ENCODE assay signal across 8 mouse cellular contexts in the genomic region with DNA sequence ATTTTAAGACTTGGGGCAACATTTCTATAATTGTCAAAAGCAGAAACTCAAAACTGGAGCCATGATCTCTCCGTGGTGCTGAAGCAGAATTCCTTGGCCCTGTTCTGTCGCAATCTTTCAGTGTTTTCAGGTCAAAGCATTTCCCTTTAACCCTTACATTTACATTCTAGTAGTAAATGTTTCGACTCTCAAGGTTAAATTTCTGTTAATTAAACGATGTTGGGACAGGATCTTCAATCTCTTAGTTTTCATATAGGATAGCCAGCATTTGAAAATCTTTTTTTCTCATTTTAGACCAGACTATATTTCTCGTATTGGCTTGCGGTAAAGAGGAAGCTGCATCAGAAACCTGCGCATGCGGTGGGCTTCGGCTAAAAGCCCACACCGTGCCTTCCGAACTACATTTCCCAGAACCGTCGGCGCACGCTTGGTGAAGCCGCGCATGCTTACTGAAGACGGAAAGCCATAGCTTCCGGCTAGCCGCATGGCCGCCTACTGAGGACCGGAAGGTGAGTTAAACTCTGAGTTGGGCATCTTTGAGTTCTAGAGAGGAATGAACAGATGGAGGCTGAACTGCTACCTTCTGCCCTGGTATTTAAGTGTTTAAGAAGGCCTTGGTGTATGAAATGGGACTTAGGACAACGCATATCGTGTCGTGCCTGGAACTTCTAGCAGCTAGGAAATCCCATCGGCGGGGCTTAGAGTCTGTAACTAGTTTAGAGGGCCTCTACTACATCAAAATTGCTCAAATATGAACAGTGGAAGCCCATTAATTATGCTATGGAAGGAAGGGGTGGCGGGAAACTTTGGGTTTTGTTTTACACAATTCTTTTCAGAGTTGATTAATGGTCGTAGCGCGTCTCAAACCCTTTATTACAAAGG. TPM values are rescaled to one million over a fixed set of nuclear protein-coding genes. Genes with fewer than 3 reads are reported as not detected.
A peak's percentile ranks its signal among the peaks of the same experiment; 100 is the strongest.
DNase-seq lines count a peak whose midpoint lies in the region; ATAC-seq lines count a peak whose summit lies in the region.

No protein-coding gene starts in this region.

- peak; percentile 94 for DNase-seq in ES-CJ7 (ENCODE audit: low read depth, low spot score)
- DNase-seq in c-Kit-positive CD71-positive TER-119-positive erythroid progenitor cells, embryonic 14.5 days (ENCODE audit: low spot score): peak; percentile 72
- DNase-seq in heart, postnatal 10 days: peak; percentile 81 to 83
- DNase-seq in kidney, postnatal 4 days: peak; percentile 84 to 89
- DNase-seq in neural tube, embryonic 11.5 days (ENCODE audit: low spot score): peak; percentile 93

- intact Hi-C loops in heart, postnatal 10 days (cut with DNase I): no loop called here

- H3K9ac ChIP-seq in forebrain, embryonic 12.5 days: peak overlapping the region; percentile 58
- peak overlapping the region; percentile 54 for H3K9ac ChIP-seq in liver, embryonic 15.5 days
- H3K9ac ChIP-seq in neural tube, embryonic 11.5 days (ENCODE audit: low read length): peak overlapping the region; percentile 70
- peak overlapping the region; percentile 72 for H3K9ac ChIP-seq in stomach, embryonic 16.5 days (ENCODE audit: low read length)

- H3K9me3 ChIP-seq in forebrain, embryonic 12.5 days: no peaks in the 10 kb centered on the region
- H3K9me3 ChIP-seq in liver, embryonic 15.5 days (replicated peaks): no peaks in the 10 kb centered on the region
- no peaks in the 10 kb centered on the region for H3K9me3 ChIP-seq in neural tube, embryonic 11.5 days (ENCODE audit: control insufficient read depth, low read length)
- no peaks in the 10 kb centered on the region for H3K9me3 ChIP-seq in stomach, embryonic 16.5 days (replicated peaks; ENCODE audit: control insufficient read depth, low read length)

- peak; percentile 92 for ATAC-seq in forebrain, embryonic 12.5 days (ENCODE audit: low FRiP score)
- peak; percentile 67 for ATAC-seq in liver, embryonic 15.5 days (ENCODE audit: insufficient read depth)
- peak; percentile 88 for ATAC-seq in neural tube, embryonic 11.5 days (ENCODE audit: insufficient read depth, low FRiP score, low TSS enrichment)
- peak; percentile 87 for ATAC-seq in stomach, embryonic 16.5 days (ENCODE audit: insufficient read depth, low FRiP score)

- H3K27me3 ChIP-seq in forebrain, embryonic 12.5 days: peaks cover 14% of the 10 kb centered on the region
- peaks cover 48% of the 10 kb centered on the region for H3K27me3 ChIP-seq in liver, embryonic 15.5 days
- no peaks in the 10 kb centered on the region for H3K27me3 ChIP-seq in neural tube, embryonic 11.5 days (ENCODE audit: control insufficient read depth, insufficient read depth, low read length)
- H3K27me3 ChIP-seq in stomach, embryonic 16.5 days (ENCODE audit: control insufficient read depth, insufficient read depth, low read length): no peaks in the 10 kb centered on the region; the same call in 1 of the 2 replicates

- 3% methylated on average over 31 of the region's 31 CpGs for WGBS in forebrain, embryonic 12.5 days
- WGBS in liver, embryonic 15.5 days (ENCODE audit: insufficient replicate concordance): 1% methylated on average over 31 of the region's 31 CpGs
- WGBS in neural tube, embryonic 11.5 days: 3% methylated on average over 31 of the region's 31 CpGs
- WGBS in stomach, embryonic 16.5 days: 1% methylated on average over 31 of the region's 31 CpGs

- H3K27ac ChIP-seq in forebrain, embryonic 12.5 days: peak overlapping the region; percentile 60; the same call in 1 of the 2 replicates
- H3K27ac ChIP-seq in liver, embryonic 15.5 days (replicated peaks): 0 out of 2 replicates have a peak overlapping the region, but pooled peaks have one; percentile 14
- no peak overlapping the region for H3K27ac ChIP-seq in neural tube, embryonic 11.5 days (ENCODE audit: low read depth, low read length)
- peak overlapping the region; percentile 48 for H3K27ac ChIP-seq in stomach, embryonic 16.5 days (ENCODE audit: low read length)

- peaks cover 23% of the 10 kb centered on the region for H3K36me3 ChIP-seq in forebrain, embryonic 12.5 days (replicated peaks)
- H3K36me3 ChIP-seq in liver, embryonic 15.5 days (replicated peaks): peaks cover 18% of the 10 kb centered on the region
- H3K36me3 ChIP-seq in neural tube, embryonic 11.5 days (ENCODE audit: control insufficient read depth, insufficient read depth, low read length): no peaks in the 10 kb centered on the region
- 0 out of 2 replicates have a peak, but pooled peaks cover 8% of the 10 kb centered on the region for H3K36me3 ChIP-seq in stomach, embryonic 16.5 days (ENCODE audit: control insufficient read depth, insufficient read depth, low read length)

- peaks cover 16% of the 10 kb centered on the region for H3K4me1 ChIP-seq in forebrain, embryonic 12.5 days
- peaks cover 34% of the 10 kb centered on the region for H3K4me1 ChIP-seq in liver, embryonic 15.5 days (replicated peaks)
- no peaks in the 10 kb centered on the region for H3K4me1 ChIP-seq in neural tube, embryonic 11.5 days (ENCODE audit: control insufficient read depth, insufficient read depth, low read length)
- peaks cover 9% of the 10 kb centered on the region; the same call in 1 of the 2 replicates for H3K4me1 ChIP-seq in stomach, embryonic 16.5 days (ENCODE audit: control insufficient read depth, insufficient read depth, low read length)

- H3K4me3 ChIP-seq in forebrain, embryonic 12.5 days (replicated peaks): peak overlapping the region; percentile 49
- peak overlapping the region; percentile 73 for H3K4me3 ChIP-seq in liver, embryonic 15.5 days (replicated peaks)
- H3K4me3 ChIP-seq in neural tube, embryonic 11.5 days (ENCODE audit: low read depth, low read length): peak overlapping the region; percentile 73
- peak overlapping the region; percentile 71 for H3K4me3 ChIP-seq in stomach, embryonic 16.5 days (replicated peaks; ENCODE audit: low read length)

- peak overlapping the region; percentile 89 for H3K4me2 ChIP-seq in forebrain, embryonic 12.5 days
- peak overlapping the region; percentile 78 for H3K4me2 ChIP-seq in liver, embryonic 15.5 days
- H3K4me2 ChIP-seq in neural tube, embryonic 11.5 days (ENCODE audit: low read depth): peak overlapping the region; percentile 90
- peak overlapping the region; percentile 100 for H3K4me2 ChIP-seq in stomach, embryonic 16.5 days (ENCODE audit: low read depth, low read length)

RNA-seq across cellular contexts. Expression of a gene that starts 0.9 kb away (rescaled TPM):
- 19.1 and 19.3 TPM in 2 replicates for polyA plus RNA-seq in forebrain, embryonic 12.5 days (2016; fragmentation: Nextera tagmentation; extraction: Ambion mirVana)
- 1 to 10 TPM; 7.4 to 8.4 TPM for total RNA-seq in heart, postnatal 10 days (2021)
- 6.0 and 6.4 TPM in 2 replicates for polyA plus RNA-seq in liver, embryonic 15.5 days (2015; fragmentation: Nextera tagmentation; extraction: Ambion mirVana)
- 19.6 and 20.9 TPM in 2 replicates for polyA plus RNA-seq in neural tube, embryonic 11.5 days (2014; fragmentation: Nextera tagmentation; extraction: Ambion mirVana)
- polyA plus RNA-seq in stomach, embryonic 16.5 days (2015; fragmentation: Nextera tagmentation; extraction: Ambion mirVana): 16.9 and 17.1 TPM in 2 replicates

RNA-seq across cellular contexts. Expression of a gene that starts 0.9 kb away (rescaled TPM):
- 10.4 and 11.4 TPM in 2 replicates for polyA plus RNA-seq in forebrain, embryonic 12.5 days (2016; fragmentation: Nextera tagmentation; extraction: Ambion mirVana)
- under 1 TPM in 1 of 2 experiments, not detected in 1; 0.02 TPM for total RNA-seq in heart, postnatal 10 days (2021)
- 0.14 and 0.16 TPM in 2 replicates for polyA plus RNA-seq in liver, embryonic 15.5 days (2015; fragmentation: Nextera tagmentation; extraction: Ambion mirVana)
- polyA plus RNA-seq in neural tube, embryonic 11.5 days (2014; fragmentation: Nextera tagmentation; extraction: Ambion mirVana): 11.3 and 11.4 TPM in 2 replicates
- polyA plus RNA-seq in stomach, embryonic 16.5 days (2015; fragmentation: Nextera tagmentation; extraction: Ambion mirVana): 1.2 and 1.4 TPM in 2 replicates

RNA-seq across cellular contexts. Expression of a gene that starts 10.8 kb away (rescaled TPM):
- 2.3 TPM in 2 replicates for polyA plus RNA-seq in forebrain, embryonic 12.5 days (2016; fragmentation: Nextera tagmentation; extraction: Ambion mirVana)
- total RNA-seq in heart, postnatal 10 days (2021): under 1 TPM in 1 of 2 experiments, not detected in 1; 0.25 TPM
- polyA plus RNA-seq in liver, embryonic 15.5 days (2015; fragmentation: Nextera tagmentation; extraction: Ambion mirVana): 0.09 and 0.26 TPM in 2 replicates
- polyA plus RNA-seq in neural tube, embryonic 11.5 days (2014; fragmentation: Nextera tagmentation; extraction: Ambion mirVana): 0.53 and 0.66 TPM in 2 replicates
- 0.34 and 0.57 TPM in 2 replicates for polyA plus RNA-seq in stomach, embryonic 16.5 days (2015; fragmentation: Nextera tagmentation; extraction: Ambion mirVana)

RNA-seq across cellular contexts. Expression of a gene that starts 10.9 kb away (rescaled TPM):
- polyA plus RNA-seq in forebrain, embryonic 12.5 days (2016; fragmentation: Nextera tagmentation; extraction: Ambion mirVana): 26.7 and 29.9 TPM in 2 replicates
- 1 to 10 TPM; 3.5 to 4.5 TPM for total RNA-seq in heart, postnatal 10 days (2021)
- 8.9 TPM in 2 replicates for polyA plus RNA-seq in liver, embryonic 15.5 days (2015; fragmentation: Nextera tagmentation; extraction: Ambion mirVana)
- polyA plus RNA-seq in neural tube, embryonic 11.5 days (2014; fragmentation: Nextera tagmentation; extraction: Ambion mirVana): 28.1 and 28.8 TPM in 2 replicates
- polyA plus RNA-seq in stomach, embryonic 16.5 days (2015; fragmentation: Nextera tagmentation; extraction: Ambion mirVana): 10.4 and 12.0 TPM in 2 replicates

RNA-seq across cellular contexts. Expression of a gene that starts 41.2 kb away (rescaled TPM):
- polyA plus RNA-seq in forebrain, embryonic 12.5 days (2016; fragmentation: Nextera tagmentation; extraction: Ambion mirVana): not detected in 2 replicates
- not detected for total RNA-seq in heart, postnatal 10 days (2021)
- not detected in 2 replicates for polyA plus RNA-seq in liver, embryonic 15.5 days (2015; fragmentation: Nextera tagmentation; extraction: Ambion mirVana)
- not detected in 2 replicates for polyA plus RNA-seq in neural tube, embryonic 11.5 days (2014; fragmentation: Nextera tagmentation; extraction: Ambion mirVana)
- polyA plus RNA-seq in stomach, embryonic 16.5 days (2015; fragmentation: Nextera tagmentation; extraction: Ambion mirVana): not detected in 2 replicates
